Mouse (Mus musculus) midbrain, postnatal 0 days (tissue): ENCODE results near the gene Hoxa13. TPM values are rescaled to one million over a fixed set of nuclear protein-coding genes. Genes with fewer than 3 reads are reported as not detected.

Experiments
- ATAC-seq: fragments of 200-750 bp; cut with Nextera tagmentation; 2 replicates; pipeline ENCODE4 v1.8.0; 2017; ENCODE audit warnings: moderate number of reproducible peaks, mild to moderate bottlenecking, moderate TSS enrichment, moderate library complexity; ENCODE audit not compliant: low FRiP score
- DNase-seq: peaks from one replicate; pipeline ENCODE4 v3.0.0-alpha.2; 2015; ENCODE audit warnings: low spot score
- H3K27ac ChIP-seq: fragments of 300-500 bp; sonication (generic); 2 replicates; pipeline ENCODE4 v1.5.1; 2014; ENCODE audit warnings: low read depth, mild to moderate bottlenecking, low read length, mixed read lengths
- H3K27me3 ChIP-seq: fragments of 300-500 bp; sonication (generic); 2 replicates; pipeline ENCODE4 v1.6.1; 2014; ENCODE audit warnings: low read length, control low read depth, mixed read lengths; ENCODE audit not compliant: insufficient read depth
- H3K36me3 ChIP-seq: fragments of 300-500 bp; sonication (generic); 2 replicates; pipeline ENCODE4 v1.6.1; 2014; ENCODE audit warnings: low read length, control low read depth, mixed read lengths; ENCODE audit not compliant: insufficient read depth
- H3K4me1 ChIP-seq: fragments of 300-500 bp; sonication (generic); 2 replicates; pipeline ENCODE4 v1.6.1; 2014; ENCODE audit warnings: mild to moderate bottlenecking, control low read depth, antibody characterized with exemption, low read length, mixed read lengths; ENCODE audit not compliant: insufficient read depth
- H3K4me2 ChIP-seq: fragments of 300-500 bp; sonication (generic); 2 replicates; pipeline ENCODE4 v1.6.1; 2014; ENCODE audit warnings: low read depth, mild to moderate bottlenecking, low read length, mixed read lengths; ENCODE audit not compliant: poor library complexity, severe bottlenecking
- H3K4me3 ChIP-seq: fragments of 300-500 bp; sonication (generic); 2 replicates; pipeline ENCODE4 v1.5.1; 2014; ENCODE audit warnings: low read depth, mild to moderate bottlenecking, low read length, moderate library complexity
- H3K9ac ChIP-seq: fragments of 300-500 bp; sonication (generic); replicated peaks from 2 replicates; pipeline ENCODE4 v1.6.1; 2014; ENCODE audit warnings: mild to moderate bottlenecking, low read length, moderate library complexity, mixed read lengths; ENCODE audit not compliant: poor library complexity, severe bottlenecking
- H3K9me3 ChIP-seq: fragments of 300-500 bp; sonication (generic); 2 replicates; pipeline ENCODE4 v1.6.1; 2016; ENCODE audit warnings: low read length, control low read depth
- CTCF ChIP-seq: IDR thresholded peaks from 2 replicates; pipeline ENCODE4 v1.5.1; 2016; ENCODE audit warnings: antibody characterized with exemption, mild to moderate bottlenecking
- WGBS: fragments of 180-500 bp; shearing (Covaris S2); extraction: QIAGEN DNeasy Blood & Tissue Kit; methylation state at CpG from one replicate; pipeline ENCODE4 v1.1.7; 2014; 5-methylcytosine and 5-hydroxymethylcytosine counted together
- polyA plus RNA-seq: library from polyadenylated mRNA; unstranded; fragments of >200 nt; fragmentation: Nextera tagmentation; extraction: Ambion mirVana; gene quantifications from 2 replicates; pipeline ENCODE4 v1.2.1, GENCODE M21; 2015
- total RNA-seq: library from RNA; depleted of rRNA; stranded (reverse); fragments of >200 nt; gene quantifications from 2 replicates; pipeline ENCODE4 v1.2.3, GENCODE M21; 2014

The Hoxa13 gene
- total and polyA plus RNA-seq, 2 experiments from 2014 or later = not detected

GRCm38 (mm10) chr6:52236806-52237205 lies 23.9 kb downstream of the Hoxa13 start:
- no peak overlapping the region for H3K9ac ChIP-seq
- ATAC-seq = no peak
- no peak for TF ChIP-seq CTCF
- H3K9me3 ChIP-seq = no peaks in the 10 kb centered on the region
- H3K4me2 ChIP-seq = no peak overlapping the region
- H3K4me1 ChIP-seq = no peaks in the 10 kb centered on the region
- H3K36me3 ChIP-seq = no peaks in the 10 kb centered on the region
- no peak for DNase-seq
- H3K4me3 ChIP-seq = no peak overlapping the region
- peaks cover 95% of the 10 kb centered on the region for H3K27me3 ChIP-seq
- no peak overlapping the region for H3K27ac ChIP-seq
- WGBS = 15% methylated on average over 3 of the region's 3 CpGs

GRCm38 (mm10) chr6:52235866-52236265 lies 24.8 kb downstream of the Hoxa13 start:
- Histone ChIP-seq H3K4me3 (no peak overlapping the region), H3K27me3 (peaks cover 92% of the 10 kb centered on the region), H3K27ac (no peak overlapping the region), H3K4me1 (no peaks in the 10 kb centered on the region), H3K9ac (no peak overlapping the region), H3K4me2 (no peak overlapping the region), H3K9me3 (no peaks in the 10 kb centered on the region), H3K36me3 (no peaks in the 10 kb centered on the region)
- ATAC-seq (no peak), DNase-seq (no peak)
- WGBS = 18% methylated on average over 6 of the region's 6 CpGs
- TF ChIP-seq CTCF = no peak

GRCm38 (mm10) chr6:52235267-52235666 lies 25.4 kb downstream of the Hoxa13 start:
- H3K27ac ChIP-seq = no peak overlapping the region
- H3K4me2 ChIP-seq = no peak overlapping the region
- no peaks in the 10 kb centered on the region for H3K36me3 ChIP-seq
- H3K9ac ChIP-seq = no peak overlapping the region
- H3K9me3 ChIP-seq = no peaks in the 10 kb centered on the region
- peaks cover 92% of the 10 kb centered on the region for H3K27me3 ChIP-seq
- no peaks in the 10 kb centered on the region for H3K4me1 ChIP-seq
- ATAC-seq (no peak), DNase-seq (no peak)
- WGBS = 27% methylated on average over 9 of the region's 9 CpGs
- no peak for TF ChIP-seq CTCF
- no peak overlapping the region for H3K4me3 ChIP-seq

- H3K27me3 ChIP-seq = peaks cover 92% of the 10 kb centered on the region
- H3K36me3 ChIP-seq = no peaks in the 10 kb centered on the region
- no peak overlapping the region for H3K4me2 ChIP-seq
- WGBS = 2% methylated on average over 48 of the region's 68 CpGs
- H3K27ac ChIP-seq = no peak overlapping the region
- H3K4me3 ChIP-seq = no peak overlapping the region
- ATAC-seq = no peak
- DNase-seq = no peak
- no peaks in the 10 kb centered on the region for H3K9me3 ChIP-seq
- TF ChIP-seq CTCF = no peak
- H3K9ac ChIP-seq = no peak overlapping the region
- H3K4me1 ChIP-seq = no peaks in the 10 kb centered on the region
Measured at GRCm38 (mm10) chr6:52234428-52235140, 26.1 kb downstream of the Hoxa13 start.

GRCm38 (mm10) chr6:52233546-52234427 lies 26.9 kb downstream of the Hoxa13 start:
- no peak for TF ChIP-seq CTCF
- ATAC-seq (0 out of 2 replicates have a peak, but pooled peaks have one; percentile 23), DNase-seq (no peak)
- Histone ChIP-seq H3K4me2 (no peak overlapping the region), H3K9ac (no peak overlapping the region), H3K9me3 (no peaks in the 10 kb centered on the region), H3K36me3 (no peaks in the 10 kb centered on the region), H3K4me3 (no peak overlapping the region), H3K27ac (no peak overlapping the region), H3K27me3 (peaks cover 94% of the 10 kb centered on the region), H3K4me1 (no peaks in the 10 kb centered on the region)
- WGBS = 2% methylated on average over 64 of the region's 70 CpGs

GRCm38 (mm10) chr6:52232984-52233545 lies 27.6 kb downstream of the Hoxa13 start:
- Histone ChIP-seq H3K36me3 (no peaks in the 10 kb centered on the region), H3K4me2 (no peak overlapping the region), H3K9ac (no peak overlapping the region), H3K4me1 (no peaks in the 10 kb centered on the region), H3K9me3 (no peaks in the 10 kb centered on the region), H3K27ac (no peak overlapping the region), H3K27me3 (peaks cover 93% of the 10 kb centered on the region), H3K4me3 (no peak overlapping the region)
- WGBS = under 1% methylated on average over 23 of the region's 23 CpGs
- no peak for TF ChIP-seq CTCF
- DNase-seq = no peak
- ATAC-seq = no peak
